Mouse (Mus musculus) testis, postnatal 14 days (tissue): Measurements from ENCODE around the gene Zmiz1.

Source experiments
- DNase-seq: peaks from one replicate; pipeline ENCODE4 v3.0.0; 2021; ENCODE audit warnings: low spot score

Gene Zmiz1

DNA sequence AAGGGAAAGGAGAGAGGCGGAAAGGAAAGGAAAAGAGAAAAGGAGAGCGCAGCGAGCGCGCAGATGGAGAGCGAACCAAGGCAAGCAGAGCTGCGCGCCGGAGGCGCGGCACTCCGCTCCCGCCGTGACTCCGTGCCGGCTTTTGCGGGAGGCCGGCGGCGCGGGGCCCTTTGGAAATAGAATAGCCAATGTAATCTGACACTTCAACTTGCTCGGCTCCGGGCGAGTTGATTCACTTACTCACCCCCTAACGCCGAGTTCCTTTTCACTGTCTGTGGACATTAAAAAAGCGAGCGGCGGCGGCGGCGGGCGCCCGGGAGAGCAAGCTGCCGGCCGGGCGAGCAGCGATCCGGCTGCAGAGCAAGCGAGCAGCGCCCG is at the start of gene Zmiz1:
TSS of gene Zmiz1 (plus strand) at position 170 of the 378 bp plus-strand sequence.
- DNase-seq = peak; percentile 83

DNA sequence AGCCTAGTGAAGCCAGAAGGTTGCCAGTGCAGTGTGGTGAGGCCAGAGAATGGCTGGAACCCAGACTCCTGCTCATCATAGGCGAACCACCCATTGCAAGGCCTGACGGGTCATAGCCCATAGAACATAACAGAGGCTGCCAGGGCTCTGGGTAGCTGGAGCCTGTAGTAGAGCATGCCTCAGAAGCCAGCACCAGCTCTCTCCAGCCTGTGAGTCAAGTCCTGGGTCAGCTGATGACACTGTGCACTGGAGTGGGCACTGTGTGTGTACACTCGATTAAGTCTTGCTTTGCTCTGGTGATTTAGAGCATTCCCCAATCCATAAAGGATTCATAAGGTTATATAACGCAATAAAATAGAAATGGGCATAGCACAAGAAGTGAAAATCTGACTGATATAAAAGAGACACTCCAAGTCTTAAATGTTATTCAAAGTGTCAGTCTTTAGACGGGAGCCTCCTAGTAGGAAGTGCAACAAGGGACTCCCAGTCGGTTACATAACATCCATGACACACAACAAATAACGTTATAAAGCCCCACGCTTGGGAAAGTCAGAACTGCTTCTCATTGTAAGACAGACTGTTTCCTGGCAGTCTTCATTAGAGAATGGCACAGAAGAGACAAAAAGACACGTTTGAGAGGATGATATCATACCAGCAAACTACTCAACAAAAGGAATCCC is 47.0 kb upstream of the Zmiz1 start:
- DNase-seq = no peak

DNA sequence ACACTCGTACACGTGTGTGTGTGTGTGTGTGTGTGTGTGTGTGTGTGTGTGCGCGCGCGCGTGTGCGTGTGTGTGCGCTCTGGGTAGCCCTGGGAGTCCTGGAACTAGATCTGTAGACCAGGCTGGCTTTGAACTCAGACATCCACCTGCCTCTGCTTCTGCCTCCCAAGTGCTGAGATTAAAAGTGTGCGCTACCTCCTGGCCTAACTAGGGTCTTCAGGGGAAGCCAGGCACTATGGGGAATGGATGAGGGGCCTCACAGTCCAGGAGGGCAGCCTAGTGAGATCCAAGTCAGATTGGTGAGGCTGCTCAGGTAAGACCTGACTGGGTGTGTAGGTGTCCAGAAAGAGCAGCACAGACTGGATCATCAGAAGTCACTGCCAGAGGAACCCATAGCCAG is 46.2 kb upstream of the Zmiz1 start:
- no peak for DNase-seq

DNA sequence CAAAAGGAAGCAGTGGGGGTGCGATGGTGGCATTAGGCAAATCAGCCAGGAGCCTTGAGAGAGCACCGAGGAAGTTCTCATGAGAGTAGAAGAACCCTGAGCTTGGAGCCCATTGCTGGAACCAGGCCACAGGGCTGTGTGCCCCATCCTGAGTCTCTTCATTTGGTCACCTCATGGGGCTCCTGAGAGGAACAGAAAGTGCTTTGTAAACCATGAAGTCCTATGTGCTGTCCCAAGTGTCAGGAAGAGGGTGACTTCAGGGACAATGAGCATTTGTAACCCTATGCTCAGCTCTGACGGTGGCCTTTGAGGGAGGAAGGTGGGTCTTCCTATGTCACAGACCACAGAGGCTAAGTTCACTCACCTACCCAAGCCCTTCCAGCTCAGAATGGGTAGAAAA is 45.5 kb upstream of the Zmiz1 start:
- DNase-seq = no peak

DNA sequence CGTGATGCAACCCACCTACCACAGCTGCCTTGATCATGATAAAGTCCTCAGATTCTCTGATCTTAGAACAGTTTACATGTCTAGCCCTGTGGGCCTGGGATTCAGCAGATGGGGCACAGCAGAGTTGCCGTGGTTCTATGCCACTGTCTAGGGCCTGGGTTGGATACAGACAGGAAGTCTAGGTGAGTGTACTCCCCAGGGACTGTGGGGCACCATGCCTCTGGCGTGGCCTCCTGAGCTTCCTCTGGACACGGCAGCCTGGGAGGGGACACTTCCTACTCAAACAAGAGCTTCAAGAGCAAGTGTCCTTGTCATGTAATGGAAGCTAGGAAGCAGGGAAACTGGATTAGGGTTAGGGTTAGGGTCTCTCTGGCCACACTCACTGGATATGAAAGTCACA is 44.9 kb upstream of the Zmiz1 start:
- DNase-seq = no peak

DNA sequence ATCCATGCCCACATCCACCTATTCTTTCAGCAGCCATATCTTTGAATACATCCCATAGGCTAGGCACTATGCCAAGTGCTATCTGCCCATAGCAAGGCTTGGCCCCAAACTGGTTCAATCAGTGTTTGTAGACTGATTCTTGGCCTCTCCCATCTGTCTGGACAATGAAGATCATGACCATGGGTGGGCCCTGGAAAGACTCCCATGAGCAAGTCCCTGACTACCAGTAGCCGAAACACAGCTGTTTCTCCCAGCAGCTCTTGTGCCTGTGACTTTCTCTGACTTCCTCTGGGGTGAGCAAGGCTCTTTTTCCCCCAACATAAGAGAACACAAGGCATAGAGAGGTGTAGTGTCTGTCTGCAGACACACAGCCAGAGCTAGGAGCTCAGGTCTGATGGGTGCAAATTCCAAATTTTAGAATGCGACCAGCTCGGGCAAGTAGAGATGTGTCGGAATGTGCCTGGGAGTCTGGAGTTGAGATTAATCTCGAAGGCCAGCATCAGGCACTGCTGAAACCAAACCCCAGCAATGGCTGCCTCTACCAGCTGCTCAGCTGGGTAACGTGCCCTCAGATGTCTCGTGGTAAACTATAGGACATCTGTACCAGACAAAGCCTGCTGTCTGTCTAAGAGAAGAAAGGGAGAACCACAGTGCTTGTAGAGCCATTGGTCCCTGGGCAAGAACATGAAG is 38.8 kb upstream of the Zmiz1 start:
- DNase-seq = no peak

DNA sequence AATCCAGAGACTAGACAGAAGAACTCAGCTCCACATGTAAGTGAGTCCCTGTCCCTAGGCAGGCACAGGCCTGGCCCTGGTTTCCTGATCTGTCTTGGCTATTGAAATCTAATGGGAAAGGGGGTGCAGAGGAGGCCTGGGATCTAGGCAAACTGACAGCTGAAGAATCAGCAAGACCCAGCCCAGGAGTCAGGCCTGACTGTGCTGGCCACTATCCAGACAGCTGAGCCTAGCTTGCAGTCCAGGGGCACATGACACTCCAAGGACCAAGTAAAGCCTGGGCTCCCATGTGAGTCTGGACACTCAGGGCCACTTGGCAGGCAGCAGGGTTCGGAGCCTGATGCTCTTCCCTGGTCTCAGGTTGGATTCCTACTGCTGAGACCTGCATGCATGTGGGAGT is 38.0 kb upstream of the Zmiz1 start:
- DNase-seq = no peak

DNA sequence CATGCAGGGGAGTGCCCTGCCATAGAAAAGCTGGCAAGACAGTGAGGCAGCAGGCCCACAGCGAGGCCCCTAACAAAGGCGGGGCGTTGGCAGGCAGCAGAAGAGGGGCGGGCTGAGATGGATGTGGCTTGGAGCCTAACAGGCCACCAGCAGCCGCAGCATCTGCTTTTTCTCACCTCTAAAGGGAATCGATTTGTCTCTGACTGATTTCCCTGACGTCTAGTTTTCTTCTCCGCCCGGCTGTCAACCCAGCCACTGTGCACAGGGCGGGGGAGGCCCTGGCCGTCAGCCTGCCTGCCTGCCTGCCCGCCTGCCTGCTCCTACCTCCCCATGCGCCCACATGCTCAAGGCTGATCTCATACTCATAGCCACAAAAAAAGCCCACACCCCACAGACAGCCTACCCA is 37.4 kb upstream of the Zmiz1 start:
- DNase-seq = no peak

DNA sequence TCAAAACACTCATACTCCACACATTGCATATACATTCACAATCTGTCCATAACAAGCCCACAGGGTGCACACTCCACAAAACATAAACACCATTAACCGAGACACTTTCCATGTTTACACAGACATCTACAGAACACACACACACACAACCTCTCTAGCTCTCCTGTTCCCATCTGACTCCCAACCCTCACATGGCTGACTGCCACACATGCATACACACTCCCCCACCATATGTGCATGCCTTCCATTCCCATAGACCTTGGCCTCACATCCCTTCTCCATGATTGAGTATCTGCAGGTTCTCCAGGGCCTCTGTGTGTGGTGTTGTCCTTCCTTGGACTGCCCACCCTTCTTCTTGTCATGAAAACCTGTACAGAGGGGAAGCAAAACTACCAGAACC is 36.0 kb upstream of the Zmiz1 start:
- no peak for DNase-seq

DNA sequence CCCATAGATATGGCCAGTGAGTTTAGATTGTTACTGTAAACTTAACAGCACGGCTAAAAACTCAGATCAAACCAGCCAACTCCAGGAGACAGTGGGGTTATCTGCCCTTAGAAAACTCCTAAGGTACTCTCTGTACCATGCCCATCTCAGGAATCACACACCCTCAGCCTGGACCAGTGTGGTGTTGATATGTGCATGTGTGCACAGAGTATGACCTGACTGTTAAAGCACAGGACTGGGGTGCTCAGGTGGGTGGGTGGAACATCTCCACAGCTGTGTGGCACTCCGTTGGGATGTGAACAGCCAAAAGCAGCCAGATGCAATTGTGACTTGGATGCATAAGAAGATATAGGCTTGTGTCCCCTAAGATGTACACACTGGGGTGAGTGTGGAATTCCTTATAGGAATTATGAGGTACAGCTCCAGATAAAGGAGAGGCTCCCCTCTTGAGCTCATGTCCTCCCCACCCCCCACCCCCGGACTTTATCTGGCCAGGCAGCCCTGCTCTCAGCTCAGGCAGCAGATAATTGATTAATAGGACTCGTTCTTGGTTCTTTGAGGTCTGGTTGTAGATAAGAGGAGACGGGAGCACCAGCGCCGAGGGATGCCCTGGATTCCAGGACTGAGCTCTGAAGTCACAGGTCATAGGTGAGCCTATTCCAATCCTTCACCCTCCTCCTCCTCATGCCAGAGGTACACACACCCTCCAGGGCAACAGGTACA is 35.1 kb upstream of the Zmiz1 start:
- no peak for DNase-seq

DNA sequence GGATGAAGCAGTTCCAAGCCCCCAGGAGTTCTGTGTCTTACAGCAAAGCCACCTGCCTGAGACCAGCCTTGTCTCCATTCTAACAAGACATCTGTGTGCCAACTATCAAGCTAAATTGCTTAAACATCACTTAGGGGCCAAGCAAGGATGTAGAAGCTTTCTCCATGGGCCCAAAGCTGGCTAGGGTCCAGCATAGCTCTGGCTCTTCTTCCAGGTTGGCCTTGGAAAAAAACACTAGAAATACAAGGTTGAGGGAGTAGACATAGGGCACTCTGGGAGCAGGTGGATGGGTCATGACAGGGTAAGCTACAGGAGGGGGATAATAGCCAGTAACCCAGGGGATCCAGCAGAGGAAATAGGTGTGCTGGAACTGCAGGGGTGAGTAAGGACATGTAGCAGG is 20.7 kb upstream of the Zmiz1 start:
- no peak for DNase-seq

DNA sequence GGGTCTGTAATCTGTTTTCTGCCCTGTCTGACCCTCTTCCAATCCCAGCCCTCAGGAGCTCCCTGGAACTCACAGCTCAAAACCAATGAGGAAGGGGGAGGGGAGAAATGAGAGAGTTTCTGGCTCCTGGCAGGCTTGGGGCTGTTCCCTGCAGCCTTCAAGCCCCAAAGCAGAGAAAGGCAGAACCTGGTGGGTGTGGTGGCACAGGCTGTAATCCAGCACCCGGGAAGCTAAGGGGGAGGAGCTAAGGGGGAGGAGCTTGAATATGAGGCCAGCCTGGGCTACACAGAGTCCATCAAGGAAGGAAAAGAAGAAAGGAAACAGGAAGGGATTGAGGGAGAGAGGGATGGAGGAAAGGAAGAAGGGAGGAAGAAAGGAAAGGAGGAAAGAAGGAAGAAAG is 18.9 kb upstream of the Zmiz1 start:
- DNase-seq = no peak

DNA sequence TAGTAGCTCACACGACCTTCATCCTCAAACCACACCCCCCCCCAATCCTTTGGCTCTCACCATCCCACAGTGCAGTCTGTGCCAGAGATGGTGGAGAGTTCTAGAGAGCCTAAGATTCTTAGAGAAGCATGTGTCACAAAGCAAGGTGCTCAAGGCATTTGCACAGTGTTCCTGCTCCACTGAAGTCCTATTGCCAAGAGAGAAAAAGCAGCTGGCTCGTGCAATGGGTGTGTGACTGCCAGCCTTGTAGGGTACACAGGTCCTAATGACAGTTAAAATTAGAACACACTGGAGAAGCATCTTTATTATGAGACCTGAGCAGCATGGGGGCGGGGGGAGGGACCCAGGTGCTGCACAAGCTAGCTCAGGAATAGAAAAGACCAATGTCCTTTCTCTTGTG is 18.2 kb upstream of the Zmiz1 start:
- no peak for DNase-seq

DNA sequence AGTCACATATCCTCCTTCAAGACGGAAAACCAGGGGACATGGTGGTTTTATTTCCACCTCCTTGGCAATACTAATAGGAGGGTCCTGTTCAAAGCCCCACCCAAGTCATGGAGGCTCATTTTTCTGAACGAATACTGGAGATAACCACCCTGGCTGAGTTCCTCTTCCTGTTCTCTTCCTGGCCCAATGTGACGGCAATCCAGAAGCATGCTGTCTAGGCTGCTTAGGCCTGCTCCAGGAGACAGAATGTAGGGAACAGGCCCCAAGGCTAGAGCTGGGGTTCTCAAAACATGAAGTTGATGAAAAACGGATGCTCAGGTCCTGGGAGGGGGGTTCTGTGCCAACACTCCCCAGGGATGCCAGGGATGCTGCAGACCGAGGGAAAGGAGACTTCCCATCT is 17.5 kb upstream of the Zmiz1 start:
- DNase-seq = no peak

DNA sequence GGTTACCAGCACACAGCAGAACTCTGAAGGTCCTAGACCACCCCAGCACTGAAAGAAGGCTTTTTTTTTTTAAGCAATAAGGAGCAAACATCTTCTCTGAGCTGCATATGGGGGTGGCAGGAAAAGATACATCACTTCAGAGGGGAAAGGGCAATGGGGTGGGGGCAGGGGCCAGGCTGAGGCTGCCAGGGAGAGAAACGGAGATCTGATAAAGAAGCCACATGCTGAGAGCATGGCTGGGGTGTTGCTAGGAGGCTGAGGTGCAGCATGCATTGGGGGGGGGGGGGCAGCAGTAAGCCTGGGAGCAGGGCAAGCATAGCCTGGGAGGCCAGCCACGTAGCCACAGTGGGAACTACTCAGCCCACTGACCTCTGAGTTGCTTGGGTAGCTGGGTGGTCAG is 16.3 kb upstream of the Zmiz1 start:
- no peak for DNase-seq

DNA sequence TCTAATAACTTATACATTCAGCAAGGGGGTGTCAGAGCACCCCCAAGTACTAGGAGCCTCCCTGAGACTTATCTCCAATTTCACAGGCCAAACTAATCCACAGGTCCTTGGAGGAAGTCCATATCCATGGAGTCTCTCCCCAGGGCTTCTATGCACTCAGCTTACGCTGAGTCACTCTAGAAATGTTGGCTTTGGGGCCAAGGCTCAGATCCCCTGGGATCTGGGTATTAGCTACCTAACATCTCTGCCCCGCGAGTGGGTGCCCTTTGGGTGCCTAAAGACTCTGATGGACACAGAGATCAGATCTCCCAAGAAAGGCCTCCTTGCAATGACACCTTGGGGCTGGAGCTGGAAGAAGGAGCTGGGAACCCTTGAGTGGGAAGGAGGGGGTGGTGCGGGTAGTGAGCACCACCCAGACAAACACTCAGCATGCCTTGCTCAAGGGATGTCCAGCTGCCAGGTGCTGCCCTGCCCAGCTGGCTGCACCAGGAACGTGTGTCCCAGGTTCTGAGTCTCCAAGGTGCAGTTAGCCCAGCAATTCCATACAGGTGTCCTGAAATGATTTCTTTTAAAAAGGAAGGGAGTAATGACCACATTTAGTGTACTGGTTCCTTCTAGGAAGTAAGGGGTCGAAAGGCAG is 11.7 kb upstream of the Zmiz1 start:
- no peak for DNase-seq

DNA sequence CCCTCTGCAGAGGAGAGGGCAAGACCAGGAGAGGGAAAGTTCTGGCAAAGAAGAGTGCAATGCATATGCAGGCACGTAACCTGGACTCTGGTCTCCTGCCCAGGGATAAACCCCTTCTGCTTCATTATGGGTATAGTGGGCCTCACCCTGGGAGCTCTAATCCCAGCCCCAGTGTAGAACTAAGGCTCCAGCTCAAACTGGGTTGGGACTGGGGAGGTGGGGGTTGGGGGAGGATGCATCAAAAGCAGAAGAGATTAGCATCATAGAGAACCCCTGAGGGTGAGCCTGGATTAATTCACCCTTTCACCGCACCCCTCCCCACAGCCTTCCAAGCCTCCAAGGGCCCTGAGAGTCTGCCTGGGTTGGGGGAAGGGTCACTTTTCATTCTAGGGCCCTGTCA is 10.5 kb upstream of the Zmiz1 start:
- DNase-seq = no peak

DNA sequence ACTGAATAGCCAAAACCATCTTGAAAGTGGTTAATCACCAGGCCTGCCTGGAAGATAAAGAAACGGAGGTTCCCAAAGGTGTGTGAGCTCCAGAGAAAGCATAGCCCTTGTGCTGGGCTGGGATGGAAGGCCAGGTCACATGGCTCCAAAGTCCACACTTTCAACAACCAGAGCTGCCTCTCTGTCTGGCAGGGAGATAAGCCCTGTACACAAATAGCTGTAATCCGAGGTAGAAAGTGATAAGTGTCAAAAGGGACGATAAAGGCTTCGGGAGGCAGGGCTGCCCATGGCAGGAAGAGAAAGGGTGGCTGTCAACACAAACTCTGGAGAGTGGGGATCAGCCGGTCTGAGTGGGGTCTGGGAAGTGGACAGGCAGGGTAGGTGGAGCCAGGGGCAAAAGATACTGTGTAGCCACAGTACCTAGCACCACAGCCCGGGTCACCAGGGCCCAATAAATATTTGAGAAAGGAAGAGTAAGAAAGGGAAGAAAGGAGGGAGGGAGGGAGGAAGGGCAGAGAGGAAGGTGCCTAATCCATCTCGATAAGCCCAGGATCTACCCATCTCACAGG is 7.8 kb upstream of the Zmiz1 start:
- no peak for DNase-seq

DNA sequence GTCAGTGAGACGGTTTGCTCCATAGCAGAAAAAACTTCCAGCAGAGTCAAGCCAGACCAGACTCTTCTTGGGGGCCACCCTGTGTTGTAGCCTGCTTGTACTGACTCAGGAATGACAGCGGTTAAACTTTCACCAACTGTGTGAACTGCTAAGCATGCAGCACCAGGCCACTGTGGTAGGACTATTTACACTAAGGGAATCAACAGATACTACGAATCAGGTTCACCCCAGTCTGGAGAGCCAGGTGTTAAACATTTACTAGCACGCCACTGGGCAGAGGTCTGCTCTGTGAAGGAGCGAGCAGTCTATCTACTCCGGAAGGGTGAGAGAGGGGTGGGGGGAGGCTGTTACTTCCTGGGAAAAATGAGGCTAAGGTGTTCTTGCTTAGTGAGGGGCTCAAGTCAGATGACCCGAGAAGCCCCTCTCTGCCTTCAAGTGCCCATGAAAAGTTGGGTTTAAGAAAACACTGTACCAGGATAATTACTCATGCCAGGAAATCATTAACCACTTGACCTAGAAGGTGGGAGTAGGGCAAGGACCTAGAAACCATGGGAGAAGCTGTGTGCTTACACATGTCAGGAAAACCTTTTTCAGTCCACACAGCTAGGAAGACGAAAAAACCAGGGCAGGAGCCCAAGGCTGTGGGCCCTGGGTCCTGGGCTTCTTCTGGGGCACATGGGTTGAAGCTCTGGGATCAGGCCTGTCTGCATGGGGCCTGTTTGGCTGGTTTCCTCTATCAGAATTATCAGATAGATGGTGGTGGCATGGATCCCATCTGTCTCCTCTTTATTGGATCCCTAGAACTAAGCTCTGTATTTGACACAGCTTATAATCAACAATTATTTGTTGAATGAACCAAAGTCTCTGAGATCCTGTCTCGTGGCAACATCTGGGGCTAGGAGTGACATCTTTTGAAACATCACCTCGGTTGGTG is 7.0 kb upstream of the Zmiz1 start:
- DNase-seq = no peak

DNA sequence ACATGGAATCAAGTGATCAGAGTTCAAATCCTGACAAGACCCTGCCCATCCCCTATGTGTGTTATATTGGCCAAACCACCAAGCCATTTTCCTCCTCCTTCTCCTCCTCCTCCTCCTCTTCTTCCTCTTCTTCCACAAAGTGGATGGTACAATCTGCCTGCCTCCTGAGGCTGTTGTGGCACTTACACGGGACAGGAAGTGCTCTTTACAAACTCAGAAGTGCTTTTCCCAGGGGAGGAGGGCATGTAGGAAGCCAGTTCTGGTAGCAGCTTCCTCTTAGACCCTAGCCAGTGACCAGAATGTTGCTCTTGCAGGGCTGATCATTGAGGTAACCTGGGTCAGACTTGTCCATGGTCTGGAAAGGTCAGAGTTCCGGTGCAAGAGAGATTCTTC is 6.4 kb upstream of the Zmiz1 start:
- no peak for DNase-seq

DNA sequence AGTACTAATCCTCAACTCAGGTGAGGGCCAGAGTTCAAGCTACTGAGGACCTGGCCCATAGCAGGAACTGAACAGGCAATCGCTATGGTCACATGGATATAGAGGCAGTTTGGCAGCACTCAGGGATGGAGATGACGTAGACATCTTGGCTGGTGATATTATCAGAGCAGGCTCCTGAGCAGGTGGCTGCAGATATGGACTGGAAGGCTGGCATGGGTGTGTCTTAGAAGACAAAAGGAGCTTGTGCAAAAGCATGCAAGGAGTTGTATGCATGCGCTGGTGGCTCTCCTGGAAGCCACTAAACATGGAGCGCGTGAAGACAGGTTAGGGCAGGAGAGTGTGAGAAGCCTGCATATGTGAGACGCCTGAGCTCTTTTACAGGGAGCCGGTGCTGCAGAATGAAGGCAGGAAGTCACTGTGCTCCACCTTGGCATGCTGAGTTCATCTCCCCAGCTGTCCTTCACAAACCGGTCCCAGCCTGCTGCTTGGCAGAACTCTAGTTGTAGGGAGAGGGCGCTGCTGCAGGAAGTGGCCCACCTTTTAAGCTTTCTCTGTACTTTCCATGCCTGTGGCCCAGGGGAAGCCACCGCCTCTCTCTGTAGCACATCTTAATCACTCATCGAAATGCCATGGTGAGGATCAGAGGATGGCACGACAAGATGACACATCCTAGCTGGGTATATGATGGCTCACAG is 4.8 kb upstream of the Zmiz1 start:
- DNase-seq = no peak
